Mouse (Mus musculus) ES-Bruce4 (cell line): ENCODE measurements around the gene Pdzd2.
"Not testable (repeated sequence)": the region's sequence is repeated elsewhere in the genome, so short reads cannot be mapped to it uniquely, and the experiment has no call there.

Experiments
- CTCF ChIP-seq: IDR thresholded peaks from one replicate; pipeline ENCODE4 v1.8.1; 2011; ENCODE audit warnings: low read depth, low read length
- EP300 ChIP-seq: IDR thresholded peaks from 2 replicates; pipeline ENCODE4 v1.6.1; 2011; ENCODE audit warnings: low read depth, low read length; ENCODE audit not compliant: insufficient read depth
- POLR2A ChIP-seq: IDR thresholded peaks from one replicate; pipeline ENCODE4 v1.8.1; 2011; ENCODE audit warnings: low read length; ENCODE audit not compliant: insufficient read depth

- not testable (repeated sequence) for TF ChIP-seq CTCF, POLR2A, EP300
Measured at GRCm38 (mm10) chr15:12366580-12367305, 373.0 kb downstream of the Pdzd2 start.
